Mouse (Mus musculus) heart, embryonic 13.5 days (tissue): ENCODE results near the gene Dpysl5. TPM values are rescaled to one million over a fixed set of nuclear protein-coding genes. Genes with fewer than 3 reads are reported as not detected.

ENCODE experiments used
- ATAC-seq: fragments of 200-750 bp; cut with Nextera tagmentation; 2 replicates; pipeline ENCODE4 v1.8.0; 2017; ENCODE audit warnings: moderate TSS enrichment; ENCODE audit not compliant: insufficient number of reproducible peaks, low FRiP score, low TSS enrichment; ENCODE audit errors: extremely low read depth
- H3K27ac ChIP-seq: fragments of 300-500 bp; sonication (generic); replicated peaks from 2 replicates; pipeline ENCODE4 v1.5.1; 2015; ENCODE audit warnings: moderate library complexity, mild to moderate bottlenecking, inconsistent platforms
- H3K27me3 ChIP-seq: fragments of 300-500 bp; sonication (generic); replicated peaks from 2 replicates; pipeline ENCODE4 v1.6.1; 2015; ENCODE audit warnings: mild to moderate bottlenecking, inconsistent platforms
- H3K36me3 ChIP-seq: fragments of 300-500 bp; sonication (generic); 2 replicates; pipeline ENCODE4 v1.6.1; 2015; ENCODE audit warnings: mild to moderate bottlenecking, inconsistent platforms
- H3K4me1 ChIP-seq: fragments of 300-500 bp; sonication (generic); 2 replicates; pipeline ENCODE4 v1.6.1; 2015; ENCODE audit warnings: inconsistent platforms
- H3K4me2 ChIP-seq: fragments of 300-500 bp; sonication (generic); 2 replicates; pipeline ENCODE4 v1.6.1; 2015; ENCODE audit warnings: inconsistent platforms, mild to moderate bottlenecking, moderate library complexity
- H3K4me3 ChIP-seq: fragments of 300-500 bp; sonication (generic); 2 replicates; pipeline ENCODE4 v1.5.1; 2015; ENCODE audit warnings: moderate library complexity, mild to moderate bottlenecking, inconsistent platforms
- H3K9ac ChIP-seq: fragments of 300-500 bp; sonication (generic); 2 replicates; pipeline ENCODE4 v1.6.1; 2015; ENCODE audit warnings: inconsistent platforms, mild to moderate bottlenecking, moderate library complexity
- H3K9me3 ChIP-seq: fragments of 300-500 bp; sonication (generic); 2 replicates; pipeline ENCODE4 v1.6.1; 2016; ENCODE audit warnings: inconsistent platforms
- WGBS: fragments of 180-500 bp; shearing (Covaris S2); methylation state at CpG from one replicate; pipeline ENCODE4 v1.1.7; 2015; ENCODE audit warnings: mixed read lengths; 5-methylcytosine and 5-hydroxymethylcytosine counted together
- polyA plus RNA-seq: library from polyadenylated mRNA; unstranded; fragments of >200 nt; fragmentation: Nextera tagmentation; extraction: Ambion mirVana; gene quantifications from 2 replicates; pipeline ENCODE4 v1.2.1, GENCODE M21; 2015

The Dpysl5 gene
- polyA plus RNA-seq, 1 experiment from 2014 or later, result 3.8 TPM

DNA sequence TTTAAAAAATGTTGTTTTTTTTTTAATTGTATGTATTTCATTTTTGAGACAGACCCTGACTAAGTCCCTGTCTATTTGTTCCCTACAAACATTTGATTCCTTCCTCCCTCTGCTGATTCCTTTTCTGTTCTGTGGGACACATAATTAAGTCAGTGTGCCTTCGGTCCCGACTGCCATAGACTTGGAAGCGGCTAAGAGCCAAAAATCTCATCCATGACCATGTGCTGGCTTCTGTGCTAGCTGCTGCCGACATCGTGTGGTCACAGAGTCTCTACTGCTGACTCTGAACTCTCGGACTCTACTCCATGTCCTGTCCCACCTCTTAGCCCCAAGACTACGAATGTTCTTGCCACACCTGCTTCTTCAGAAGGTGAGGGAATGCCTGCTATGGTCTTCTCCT, 21.1 kb downstream of the Dpysl5 start:
- H3K27ac ChIP-seq, result no peak overlapping the region
- H3K4me1 ChIP-seq, result peaks cover 21% of the 10 kb centered on the region
- H3K9ac ChIP-seq, result no peak overlapping the region
- 0 out of 2 replicates have a peak, but pooled peaks cover 14% of the 10 kb centered on the region for H3K27me3 ChIP-seq
- H3K4me3 ChIP-seq, result no peak overlapping the region
- no peaks in the 10 kb centered on the region for H3K36me3 ChIP-seq
- H3K4me2 ChIP-seq, result no peak overlapping the region
- no peak for ATAC-seq
- H3K9me3 ChIP-seq, result no peaks in the 10 kb centered on the region
- 82% methylated on average over 7 of the region's 7 CpGs for WGBS

DNA sequence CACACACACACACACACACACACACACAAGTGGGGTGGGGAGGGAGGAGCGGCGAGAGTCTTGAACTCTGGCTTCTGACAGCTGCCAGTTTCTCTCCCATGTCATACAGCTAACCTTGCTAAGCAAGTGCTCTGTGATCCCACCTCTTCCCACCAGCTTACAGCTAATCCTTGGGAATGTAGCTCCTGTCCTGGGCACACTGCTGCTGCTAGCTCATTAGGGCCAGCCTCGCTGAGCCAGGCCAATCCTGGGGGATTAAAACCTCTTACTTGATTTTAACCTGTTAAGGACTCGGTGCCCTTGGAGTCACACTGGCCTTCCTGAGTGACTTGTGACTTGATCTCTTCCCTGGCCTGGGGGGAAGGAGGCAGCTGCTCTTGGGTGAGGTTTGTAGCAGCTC, 23.3 kb downstream of the Dpysl5 start:
- Histone ChIP-seq H3K27ac (no peak overlapping the region), H3K36me3 (no peaks in the 10 kb centered on the region), H3K4me2 (no peak overlapping the region), H3K4me1 (peaks cover 40% of the 10 kb centered on the region), H3K4me3 (no peak overlapping the region), H3K9ac (no peak overlapping the region), H3K9me3 (no peaks in the 10 kb centered on the region), H3K27me3 (0 out of 2 replicates have a peak, but pooled peaks cover 14% of the 10 kb centered on the region)
- ATAC-seq, result no peak
- WGBS, result 29% methylated on average over 4 of the region's 4 CpGs

DNA sequence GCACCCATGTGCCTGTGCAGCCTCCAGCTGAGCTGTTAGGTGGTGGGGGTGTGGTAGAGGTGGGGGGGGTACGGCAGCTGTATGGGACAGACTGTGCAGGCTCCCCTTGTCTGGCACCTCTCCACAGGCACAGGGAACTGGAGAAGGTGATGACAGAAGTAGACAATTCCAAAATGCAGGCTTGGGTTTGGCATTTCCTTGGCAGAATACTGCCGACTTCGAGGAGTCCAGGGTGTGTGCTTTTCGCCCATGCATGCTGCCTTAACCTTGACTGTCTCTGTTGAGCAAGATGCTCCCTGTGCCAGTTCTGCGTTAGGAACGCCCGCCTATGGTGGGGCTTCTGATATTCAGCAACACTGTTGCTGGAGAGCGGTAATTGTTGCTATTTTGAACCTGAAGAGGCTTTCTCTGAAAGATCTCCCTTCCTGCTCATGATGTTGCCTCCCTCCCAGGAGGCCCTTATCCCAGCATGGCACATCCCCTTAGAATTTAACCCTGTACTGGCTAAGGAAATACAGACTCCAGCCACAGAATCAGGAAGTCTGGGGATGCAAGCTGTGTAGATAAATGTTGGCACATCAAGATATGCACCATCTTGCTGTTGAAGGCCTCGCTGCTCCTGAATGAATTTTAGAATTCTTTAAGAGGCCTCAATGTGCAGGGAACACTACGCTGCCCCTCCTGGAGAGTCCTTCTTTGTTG, 26.9 kb downstream of the Dpysl5 start:
- H3K4me1 ChIP-seq, result peaks cover 41% of the 10 kb centered on the region
- no peak overlapping the region for H3K9ac ChIP-seq
- H3K27ac ChIP-seq, result 0 out of 2 replicates have a peak overlapping the region, but pooled peaks have one; percentile 2
- H3K4me3 ChIP-seq, result no peak overlapping the region
- ATAC-seq, result no peak
- peaks cover 19% of the 10 kb centered on the region; the same call in 1 of the 2 replicates for H3K27me3 ChIP-seq
- peak overlapping the region; percentile 56 for H3K4me2 ChIP-seq
- H3K36me3 ChIP-seq, result no peaks in the 10 kb centered on the region
- WGBS, result 11% methylated on average over 10 of the region's 10 CpGs
- H3K9me3 ChIP-seq, result no peaks in the 10 kb centered on the region

DNA sequence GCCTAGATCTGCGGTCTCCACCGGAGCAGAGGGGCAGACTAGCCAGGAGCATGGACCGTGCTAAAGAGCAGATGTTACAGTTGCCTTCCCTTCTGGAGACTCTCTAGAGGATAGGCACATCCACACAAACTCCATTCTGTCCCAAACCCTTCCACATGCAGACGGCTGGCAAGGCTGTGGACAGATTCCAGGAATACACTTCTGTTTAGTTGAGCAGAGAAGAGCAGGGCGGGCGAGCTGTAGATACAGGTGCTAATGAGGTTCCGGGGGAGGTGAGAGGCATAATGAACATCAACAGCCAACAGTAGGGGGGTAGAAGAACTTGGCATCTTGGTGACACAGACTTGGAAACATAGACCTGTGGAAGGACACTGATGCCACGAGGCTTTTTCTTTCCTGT, 28.2 kb downstream of the Dpysl5 start:
- no peak overlapping the region for H3K4me3 ChIP-seq
- H3K36me3 ChIP-seq, result no peaks in the 10 kb centered on the region
- H3K4me1 ChIP-seq, result peaks cover 37% of the 10 kb centered on the region
- no peak overlapping the region for H3K27ac ChIP-seq
- peaks cover 19% of the 10 kb centered on the region; the same call in 1 of the 2 replicates for H3K27me3 ChIP-seq
- no peak overlapping the region for H3K4me2 ChIP-seq
- no peak overlapping the region for H3K9ac ChIP-seq
- 56% methylated on average over 8 of the region's 8 CpGs for WGBS
- no peaks in the 10 kb centered on the region for H3K9me3 ChIP-seq
- ATAC-seq, result no peak

DNA sequence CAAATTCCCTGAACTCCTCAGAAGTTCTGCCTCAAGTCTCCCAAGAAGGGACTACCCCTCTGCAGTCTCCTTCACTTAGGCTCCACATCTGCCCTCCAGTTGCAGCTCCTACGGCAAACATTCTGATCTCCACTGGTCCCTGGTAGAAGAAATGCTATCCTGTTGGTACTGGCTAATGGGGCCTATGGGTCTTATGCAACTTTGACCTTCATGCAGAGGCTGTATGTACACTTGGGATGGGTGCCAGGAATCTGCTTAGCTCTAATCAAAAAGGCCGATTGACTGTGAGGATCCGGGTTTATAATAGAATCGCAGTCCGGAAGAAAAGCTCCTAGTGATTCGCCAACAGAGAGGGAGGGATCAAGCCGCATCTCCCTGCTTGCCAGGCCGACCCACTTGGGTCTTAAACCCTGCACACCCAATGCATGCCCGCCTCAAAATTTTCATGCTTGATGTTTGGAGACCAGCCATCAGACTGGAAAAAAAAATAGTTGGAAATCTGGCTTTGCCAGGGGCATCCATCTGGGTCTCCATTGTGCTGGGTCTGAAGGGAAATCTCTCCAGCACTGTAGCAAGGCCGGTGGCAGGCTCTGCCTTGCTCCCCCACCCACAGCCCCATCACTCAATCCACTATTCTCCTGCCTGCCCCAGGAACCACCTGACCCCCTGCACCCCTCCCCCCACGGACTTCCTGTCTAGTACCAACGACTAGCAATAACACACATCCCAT, 38.4 kb downstream of the Dpysl5 start:
- H3K4me3 ChIP-seq, result no peak overlapping the region
- H3K4me2 ChIP-seq, result no peak overlapping the region
- no peak overlapping the region for H3K27ac ChIP-seq
- H3K9ac ChIP-seq, result no peak overlapping the region
- no peaks in the 10 kb centered on the region for H3K9me3 ChIP-seq
- WGBS, result 69% methylated on average over 12 of the region's 12 CpGs
- no peaks in the 10 kb centered on the region for H3K27me3 ChIP-seq
- no peaks in the 10 kb centered on the region for H3K36me3 ChIP-seq
- H3K4me1 ChIP-seq, result peaks cover 17% of the 10 kb centered on the region
- ATAC-seq, result no peak

DNA sequence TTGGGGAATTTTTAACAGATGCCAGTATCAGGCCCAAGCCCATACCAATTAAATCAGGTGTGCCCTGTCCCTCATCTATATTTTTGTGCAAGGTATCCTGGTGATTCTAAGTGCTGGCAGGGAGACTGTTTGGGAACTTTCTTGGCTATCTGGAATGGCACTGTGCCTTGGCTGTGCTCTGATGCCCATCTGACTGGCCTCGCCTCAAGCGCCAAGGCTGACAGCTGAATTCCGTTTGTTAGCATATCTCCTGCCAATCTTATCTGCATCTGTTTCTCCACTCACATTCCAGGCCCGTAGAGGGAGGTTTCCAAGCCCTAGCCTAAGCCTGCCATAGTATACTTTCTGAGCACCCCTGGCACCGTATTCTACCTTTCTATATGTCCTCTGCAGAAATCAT, 39.7 kb downstream of the Dpysl5 start:
- Histone ChIP-seq H3K4me1 (peaks cover 17% of the 10 kb centered on the region), H3K27ac (no peak overlapping the region), H3K36me3 (no peaks in the 10 kb centered on the region), H3K4me3 (no peak overlapping the region), H3K9me3 (no peaks in the 10 kb centered on the region), H3K9ac (no peak overlapping the region), H3K27me3 (no peaks in the 10 kb centered on the region), H3K4me2 (no peak overlapping the region)
- no peak for ATAC-seq
- WGBS, result 52% methylated on average over 5 of the region's 5 CpGs

DNA sequence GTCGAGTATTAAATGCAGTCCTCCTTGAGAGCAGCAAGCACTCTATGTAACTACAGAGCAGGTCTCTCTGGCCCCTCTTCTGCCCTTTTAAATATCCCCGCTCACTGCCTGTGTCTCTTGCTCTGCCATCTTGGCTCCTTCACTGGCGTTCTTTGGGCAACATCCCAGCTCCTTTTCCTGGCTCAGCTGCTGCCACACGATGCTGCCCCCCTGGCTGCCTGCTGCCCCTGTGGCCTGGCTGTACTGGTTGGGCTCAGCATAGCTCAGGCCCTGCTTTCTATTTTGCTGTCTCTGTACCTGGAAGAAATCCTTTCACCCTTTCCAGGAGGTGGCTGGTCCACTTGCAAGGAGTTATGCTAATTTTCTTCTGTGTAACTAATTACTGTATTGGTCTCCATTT, 41.8 kb downstream of the Dpysl5 start:
- H3K9me3 ChIP-seq, result no peaks in the 10 kb centered on the region
- H3K4me2 ChIP-seq, result no peak overlapping the region
- peaks cover 17% of the 10 kb centered on the region for H3K4me1 ChIP-seq
- WGBS, result 71% methylated on average over 4 of the region's 4 CpGs
- no peak overlapping the region for H3K27ac ChIP-seq
- no peak for ATAC-seq
- no peaks in the 10 kb centered on the region for H3K36me3 ChIP-seq
- H3K4me3 ChIP-seq, result no peak overlapping the region
- no peak overlapping the region for H3K9ac ChIP-seq
- no peaks in the 10 kb centered on the region for H3K27me3 ChIP-seq

DNA sequence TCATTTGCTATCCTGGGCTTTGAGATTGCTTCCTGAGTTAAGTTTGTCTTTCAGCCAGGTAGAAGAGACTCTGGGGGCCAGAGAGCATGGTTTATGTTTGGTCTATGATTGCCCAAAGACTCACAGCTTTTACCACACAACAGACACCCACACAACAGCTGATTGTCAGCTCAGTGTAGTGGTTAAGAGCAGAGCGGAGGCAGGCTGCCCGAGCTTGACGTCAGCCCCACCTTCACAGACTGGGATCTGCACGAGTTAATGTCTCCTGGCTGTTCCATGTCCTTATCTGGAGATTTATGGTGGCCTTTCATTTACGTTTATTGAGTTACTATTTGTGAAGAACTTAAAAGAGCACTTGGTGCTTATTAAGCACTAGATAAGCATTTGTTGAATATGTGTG, 43.9 kb downstream of the Dpysl5 start:
- 52% methylated on average over 5 of the region's 5 CpGs for WGBS
- Histone ChIP-seq H3K4me1 (peaks cover under 1% of the 10 kb centered on the region), H3K9ac (no peak overlapping the region), H3K4me3 (no peak overlapping the region), H3K27me3 (no peaks in the 10 kb centered on the region), H3K4me2 (no peak overlapping the region), H3K9me3 (no peaks in the 10 kb centered on the region), H3K27ac (no peak overlapping the region), H3K36me3 (no peaks in the 10 kb centered on the region)
- no peak for ATAC-seq

DNA sequence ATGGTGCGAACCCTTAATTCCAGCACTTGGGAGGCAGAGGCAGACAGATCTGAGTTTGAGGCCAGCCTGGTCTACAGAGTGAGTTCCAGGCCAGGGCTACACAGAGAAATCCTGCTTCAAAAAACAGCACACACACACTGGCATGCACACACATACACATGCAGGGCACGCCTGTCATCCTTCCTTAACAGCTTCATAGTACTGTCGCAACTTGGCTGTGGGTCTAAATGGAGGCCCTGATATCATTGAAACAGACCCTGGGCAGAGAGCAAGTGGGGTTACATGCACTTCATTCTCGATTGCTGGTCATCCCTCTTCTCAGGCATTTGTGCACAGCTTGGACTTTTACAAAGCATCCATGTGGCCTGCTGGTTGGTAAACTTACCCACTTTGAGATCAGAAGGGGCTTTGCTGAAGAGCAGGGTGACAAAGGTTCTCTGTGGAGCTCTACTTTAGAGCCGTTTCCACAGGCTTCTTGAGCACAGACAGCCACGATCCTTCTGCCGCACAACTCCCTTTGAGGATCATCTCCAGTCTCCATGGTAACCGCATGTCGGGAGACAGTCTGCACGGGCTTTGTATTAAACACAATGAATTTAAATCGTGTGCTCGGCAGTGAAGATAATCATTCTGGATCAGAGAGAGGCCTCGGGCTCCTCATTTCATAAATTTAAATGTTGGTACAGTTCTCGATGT, 51.6 kb downstream of the Dpysl5 start:
- H3K4me1 ChIP-seq, result peaks cover 26% of the 10 kb centered on the region
- no peaks in the 10 kb centered on the region for H3K9me3 ChIP-seq
- ATAC-seq, result no peak
- 0 out of 2 replicates have a peak, but pooled peaks cover 3% of the 10 kb centered on the region for H3K27me3 ChIP-seq
- no peak overlapping the region for H3K4me3 ChIP-seq
- H3K9ac ChIP-seq, result peak overlapping the region; percentile 25; the same call in 1 of the 2 replicates
- 68% methylated on average over 14 of the region's 14 CpGs for WGBS
- H3K4me2 ChIP-seq, result no peak overlapping the region
- H3K36me3 ChIP-seq, result no peaks in the 10 kb centered on the region
- H3K27ac ChIP-seq, result no peak overlapping the region

DNA sequence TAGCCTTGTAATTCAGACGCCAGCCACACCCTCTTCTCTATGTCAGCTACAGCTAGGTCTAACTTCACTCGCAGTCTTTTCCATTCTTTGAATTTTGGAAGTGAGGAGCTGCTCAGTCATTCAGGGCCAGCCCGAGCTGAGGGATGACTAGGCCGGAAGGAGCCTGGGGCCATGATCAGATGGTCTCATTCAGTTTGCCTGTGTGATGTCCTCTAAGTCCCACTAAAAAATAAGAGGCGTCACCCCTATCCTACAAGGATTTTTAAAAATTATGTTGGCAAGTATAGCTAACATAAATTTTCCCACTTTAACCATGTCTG, 52.1 kb downstream of the Dpysl5 start:
- no peak overlapping the region for H3K27ac ChIP-seq
- 77% methylated on average over 5 of the region's 5 CpGs for WGBS
- ATAC-seq, result no peak
- H3K4me3 ChIP-seq, result no peak overlapping the region
- no peak overlapping the region for H3K4me2 ChIP-seq
- no peaks in the 10 kb centered on the region for H3K36me3 ChIP-seq
- H3K9ac ChIP-seq, result no peak overlapping the region
- H3K27me3 ChIP-seq, result 0 out of 2 replicates have a peak, but pooled peaks cover 3% of the 10 kb centered on the region
- H3K9me3 ChIP-seq, result no peaks in the 10 kb centered on the region
- H3K4me1 ChIP-seq, result peaks cover 31% of the 10 kb centered on the region

DNA sequence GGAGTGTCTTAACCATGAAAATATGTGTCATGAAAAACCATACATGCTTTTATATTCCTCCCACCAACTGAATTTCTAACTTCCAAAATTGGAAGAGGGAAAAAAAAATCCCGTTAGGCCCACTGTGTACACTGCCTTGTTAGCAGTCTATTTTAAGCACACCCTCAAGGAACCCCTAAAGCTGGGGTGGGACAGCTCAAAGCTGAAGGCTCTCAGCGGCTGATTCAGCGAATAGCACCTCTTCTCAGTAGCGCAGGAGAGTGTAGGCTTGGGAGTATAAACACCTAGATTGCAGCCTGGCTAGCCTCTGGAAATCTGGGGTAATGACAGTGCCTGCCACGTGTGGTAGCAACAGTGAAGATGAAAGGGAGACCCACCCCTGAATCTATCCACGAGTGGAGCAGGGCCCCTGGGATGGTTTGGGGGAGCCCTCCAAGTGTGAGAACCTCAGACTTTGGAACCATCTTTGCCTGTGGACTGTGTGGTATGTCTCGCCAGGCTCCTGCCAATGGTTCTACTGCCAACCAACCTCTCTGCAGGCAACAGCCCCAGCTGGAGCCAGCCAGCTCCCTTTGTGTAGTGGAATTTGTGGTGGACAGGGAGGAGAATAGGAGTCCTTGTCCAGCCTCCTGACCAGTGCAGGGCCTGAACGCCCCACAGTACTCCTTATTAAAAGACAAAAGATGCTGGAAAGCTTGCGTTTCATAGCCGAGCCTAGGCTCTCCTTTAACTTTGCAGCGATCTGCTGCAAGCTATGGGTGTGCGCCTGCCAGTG, 54.4 kb downstream of the Dpysl5 start:
- peak overlapping the region; percentile 53; the same call in 1 of the 2 replicates for H3K27ac ChIP-seq
- H3K4me3 ChIP-seq, result no peak overlapping the region
- ATAC-seq, result no peak
- no peaks in the 10 kb centered on the region for H3K9me3 ChIP-seq
- no peak overlapping the region; the same call in 1 of the 2 replicates for H3K9ac ChIP-seq
- peaks cover 40% of the 10 kb centered on the region for H3K4me1 ChIP-seq
- WGBS, result 57% methylated on average over 12 of the region's 12 CpGs
- no peaks in the 10 kb centered on the region for H3K36me3 ChIP-seq
- H3K27me3 ChIP-seq, result 0 out of 2 replicates have a peak, but pooled peaks cover 3% of the 10 kb centered on the region
- no peak overlapping the region for H3K4me2 ChIP-seq
